Mouse (Mus musculus) limb, embryonic 15.5 days (tissue): Measurements from ENCODE around the gene Mgat4b. TPM values are rescaled to one million over a fixed set of nuclear protein-coding genes. Genes with fewer than 3 reads are reported as not detected.

Source experiments
- ATAC-seq: fragments of 200-750 bp; cut with Nextera tagmentation; 2 replicates; pipeline ENCODE4 v1.8.0; 2017; ENCODE audit warnings: low read depth, moderate TSS enrichment; ENCODE audit not compliant: insufficient number of reproducible peaks, low FRiP score, low TSS enrichment
- H3K27ac ChIP-seq: fragments of 300-500 bp; sonication (generic); 2 replicates; pipeline ENCODE4 v1.5.1; 2015; ENCODE audit warnings: moderate library complexity, mild to moderate bottlenecking, inconsistent platforms
- H3K27me3 ChIP-seq: fragments of 300-500 bp; sonication (generic); 2 replicates; pipeline ENCODE4 v1.6.1; 2015; ENCODE audit warnings: inconsistent platforms
- H3K36me3 ChIP-seq: fragments of 300-500 bp; sonication (generic); 2 replicates; pipeline ENCODE4 v1.6.1; 2015; ENCODE audit warnings: inconsistent platforms
- H3K4me1 ChIP-seq: fragments of 300-500 bp; sonication (generic); 2 replicates; pipeline ENCODE4 v1.6.1; 2015; ENCODE audit warnings: inconsistent platforms
- H3K4me2 ChIP-seq: fragments of 300-500 bp; sonication (generic); 2 replicates; pipeline ENCODE4 v1.6.1; 2015; ENCODE audit warnings: mild to moderate bottlenecking, inconsistent platforms
- H3K4me3 ChIP-seq: fragments of 300-500 bp; sonication (generic); 2 replicates; pipeline ENCODE4 v1.5.1; 2015; ENCODE audit warnings: mild to moderate bottlenecking, inconsistent platforms
- H3K9ac ChIP-seq: fragments of 300-500 bp; sonication (generic); 2 replicates; pipeline ENCODE4 v1.6.1; 2015; ENCODE audit warnings: inconsistent platforms
- H3K9me3 ChIP-seq: fragments of 300-500 bp; sonication (generic); 2 replicates; pipeline ENCODE4 v1.6.1; 2016; ENCODE audit warnings: inconsistent platforms
- WGBS: fragments of 180-500 bp; shearing (Covaris S2); methylation state at CpG from one replicate; pipeline ENCODE4 v1.1.7; 2015; 5-methylcytosine and 5-hydroxymethylcytosine counted together
- polyA plus RNA-seq: library from polyadenylated mRNA; unstranded; fragments of >200 nt; fragmentation: Nextera tagmentation; extraction: Ambion mirVana; gene quantifications from 2 replicates; pipeline ENCODE4 v1.2.1, GENCODE M21; 2015

The Mgat4b gene
- polyA plus RNA-seq, 1 experiment from 2014 or later, result 16.0 TPM

DNA sequence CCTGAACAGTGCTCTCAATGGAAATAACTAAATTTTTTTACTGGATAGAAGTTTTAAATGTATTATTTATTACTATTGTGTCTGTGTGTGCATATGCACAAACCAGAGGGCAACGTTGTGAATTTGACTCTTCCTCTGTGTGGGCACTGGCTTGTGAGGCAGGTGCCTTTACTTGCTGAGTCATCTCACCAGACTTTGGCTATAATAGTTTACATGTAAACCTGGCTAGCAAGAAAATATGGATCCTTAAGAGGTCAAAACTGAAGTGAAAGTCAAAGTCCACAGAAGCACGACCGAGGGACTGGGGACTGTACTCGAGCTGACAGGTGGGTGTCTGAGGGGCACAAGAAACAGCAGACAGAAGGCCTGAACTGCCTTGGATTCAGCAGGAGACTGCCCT is 28.0 kb upstream of the Mgat4b start:
- H3K9ac ChIP-seq, result no peak overlapping the region
- no peak overlapping the region for H3K4me2 ChIP-seq
- H3K4me3 ChIP-seq, result no peak overlapping the region
- no peaks in the 10 kb centered on the region for H3K4me1 ChIP-seq
- H3K27me3 ChIP-seq, result no peaks in the 10 kb centered on the region
- H3K36me3 ChIP-seq, result peaks cover 9% of the 10 kb centered on the region
- no peak for ATAC-seq
- no peaks in the 10 kb centered on the region for H3K9me3 ChIP-seq
- WGBS, result 87% methylated on average over 4 of the region's 4 CpGs
- H3K27ac ChIP-seq, result no peak overlapping the region

DNA sequence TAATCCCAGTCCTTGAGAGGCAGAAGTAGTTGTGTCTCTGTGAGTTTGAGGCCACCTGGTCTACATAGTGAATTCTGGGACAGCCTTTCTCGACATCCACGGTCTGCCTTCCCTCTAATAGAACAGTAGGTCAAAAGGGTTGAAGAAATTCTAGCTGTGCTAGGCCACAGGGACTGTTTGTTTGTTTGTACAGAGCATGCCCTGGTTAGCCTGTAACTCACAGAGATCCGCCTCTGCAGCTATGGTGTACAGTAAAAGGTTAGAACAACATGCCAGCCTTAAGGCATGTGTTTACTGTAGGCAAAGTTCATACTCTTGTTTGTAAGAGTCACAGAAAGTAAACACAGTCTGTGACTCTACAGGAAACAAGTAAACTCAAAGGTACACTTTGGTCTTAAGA is 25.9 kb upstream of the Mgat4b start:
- Histone ChIP-seq H3K4me1 (no peaks in the 10 kb centered on the region), H3K4me3 (no peak overlapping the region), H3K9ac (no peak overlapping the region), H3K9me3 (no peaks in the 10 kb centered on the region), H3K36me3 (no peaks in the 10 kb centered on the region), H3K27me3 (no peaks in the 10 kb centered on the region), H3K4me2 (no peak overlapping the region), H3K27ac (no peak overlapping the region)
- ATAC-seq, result no peak
- 84% methylated on average over 3 of the region's 3 CpGs for WGBS

DNA sequence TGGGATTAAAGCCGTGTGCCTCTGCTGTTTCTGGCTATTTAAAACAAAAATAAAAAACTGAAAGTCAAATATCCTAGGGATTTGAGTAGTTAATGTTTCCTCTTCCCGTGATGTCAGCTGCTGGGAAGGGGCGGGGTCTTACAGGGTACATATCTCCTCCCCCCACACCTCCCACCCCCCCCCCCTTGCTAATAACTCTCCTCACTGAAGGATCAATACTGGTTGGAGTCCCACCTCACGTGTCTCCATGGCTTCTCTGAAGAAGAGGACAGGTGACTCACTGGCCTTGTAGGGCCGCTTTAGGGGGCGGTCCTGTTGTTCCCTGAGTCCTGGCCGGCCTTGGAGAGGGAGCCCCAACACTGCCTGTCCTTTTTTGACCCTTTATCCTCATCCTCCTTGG is 22.0 kb upstream of the Mgat4b start:
- no peak overlapping the region for H3K9ac ChIP-seq
- H3K36me3 ChIP-seq, result no peaks in the 10 kb centered on the region
- no peaks in the 10 kb centered on the region for H3K9me3 ChIP-seq
- 76% methylated on average over 7 of the region's 7 CpGs for WGBS
- no peak overlapping the region for H3K27ac ChIP-seq
- H3K4me3 ChIP-seq, result no peak overlapping the region
- no peaks in the 10 kb centered on the region for H3K4me1 ChIP-seq
- H3K4me2 ChIP-seq, result no peak overlapping the region
- ATAC-seq, result no peak
- no peaks in the 10 kb centered on the region for H3K27me3 ChIP-seq

DNA sequence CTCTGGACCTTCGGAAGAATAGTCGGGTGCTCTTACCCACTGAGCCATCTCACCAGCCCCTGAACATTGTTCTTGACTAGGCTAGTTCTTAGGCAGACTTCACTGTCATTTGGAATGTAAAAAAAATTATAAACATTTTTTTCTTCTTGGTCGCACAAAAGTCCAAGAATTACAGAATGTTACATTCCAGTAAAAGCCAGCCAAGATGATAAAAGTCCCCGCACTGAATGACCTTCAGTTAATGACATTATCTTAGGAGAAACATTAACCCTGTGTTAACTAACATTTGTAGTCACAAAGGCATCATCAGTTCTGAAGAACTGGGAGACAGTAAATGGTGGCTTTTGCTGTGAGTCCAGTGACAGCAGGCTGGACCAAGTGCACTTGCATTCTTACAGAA is 20.3 kb upstream of the Mgat4b start:
- Histone ChIP-seq H3K27ac (no peak overlapping the region), H3K9ac (no peak overlapping the region), H3K4me2 (no peak overlapping the region), H3K27me3 (no peaks in the 10 kb centered on the region), H3K4me3 (no peak overlapping the region), H3K36me3 (no peaks in the 10 kb centered on the region), H3K4me1 (no peaks in the 10 kb centered on the region), H3K9me3 (no peaks in the 10 kb centered on the region)
- no peak for ATAC-seq
- 79% methylated on average over 4 of the region's 4 CpGs for WGBS

DNA sequence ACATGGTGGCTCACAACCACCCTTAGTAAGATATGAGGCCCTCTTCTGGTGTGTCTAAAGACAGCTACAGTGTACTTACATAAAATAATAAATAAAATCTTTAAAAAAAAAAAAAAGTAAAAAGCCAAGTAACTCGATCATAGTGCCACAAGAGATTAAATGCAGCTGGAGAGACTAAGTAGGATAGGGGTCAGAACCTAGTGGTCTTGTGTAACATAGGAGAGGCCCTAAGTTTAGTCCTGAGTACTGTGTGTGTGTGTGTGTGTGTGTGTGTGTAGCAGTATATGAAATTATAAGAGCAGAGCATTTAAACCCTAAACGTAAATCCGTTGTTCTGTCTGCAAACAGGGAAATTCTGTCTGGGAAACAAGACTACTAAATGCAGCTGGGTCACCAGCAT is 18.4 kb upstream of the Mgat4b start:
- 77% methylated on average over 3 of the region's 3 CpGs for WGBS
- peaks cover 6% of the 10 kb centered on the region; the same call in 1 of the 2 replicates for H3K36me3 ChIP-seq

DNA sequence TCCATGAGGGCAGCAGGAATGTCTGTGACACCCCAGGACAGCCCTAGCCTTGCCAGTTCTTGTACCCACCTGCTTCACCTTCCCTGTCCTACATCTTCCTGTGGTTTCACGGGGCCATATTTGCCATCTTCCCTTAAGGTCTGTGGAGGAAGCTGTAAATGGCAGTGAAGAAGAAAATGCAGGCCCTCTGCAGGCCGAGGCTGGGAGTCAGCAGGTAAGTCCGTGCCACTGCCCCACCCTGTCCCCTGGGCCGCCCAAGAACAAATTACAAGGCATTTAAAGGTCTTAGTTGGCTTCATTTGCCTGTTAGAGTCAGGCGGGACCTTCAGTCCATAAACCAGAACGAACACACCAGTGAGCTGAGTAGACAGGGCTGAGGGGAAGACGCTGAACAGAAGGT is 16.6 kb upstream of the Mgat4b start:
- H3K4me2 ChIP-seq, result no peak overlapping the region
- no peaks in the 10 kb centered on the region for H3K27me3 ChIP-seq
- H3K36me3 ChIP-seq, result peaks cover 21% of the 10 kb centered on the region
- no peak overlapping the region for H3K4me3 ChIP-seq
- no peak for ATAC-seq
- 62% methylated on average over 7 of the region's 7 CpGs for WGBS
- H3K9me3 ChIP-seq, result no peaks in the 10 kb centered on the region
- H3K9ac ChIP-seq, result no peak overlapping the region
- no peaks in the 10 kb centered on the region for H3K4me1 ChIP-seq
- no peak overlapping the region for H3K27ac ChIP-seq

More for the DNA sequence above, 18.4 kb upstream of the Mgat4b start:
- Histone ChIP-seq H3K27ac (no peak overlapping the region), H3K4me3 (no peak overlapping the region), H3K9ac (no peak overlapping the region), H3K27me3 (no peaks in the 10 kb centered on the region), H3K9me3 (no peaks in the 10 kb centered on the region), H3K4me2 (no peak overlapping the region), H3K4me1 (no peaks in the 10 kb centered on the region)
- no peak for ATAC-seq

DNA sequence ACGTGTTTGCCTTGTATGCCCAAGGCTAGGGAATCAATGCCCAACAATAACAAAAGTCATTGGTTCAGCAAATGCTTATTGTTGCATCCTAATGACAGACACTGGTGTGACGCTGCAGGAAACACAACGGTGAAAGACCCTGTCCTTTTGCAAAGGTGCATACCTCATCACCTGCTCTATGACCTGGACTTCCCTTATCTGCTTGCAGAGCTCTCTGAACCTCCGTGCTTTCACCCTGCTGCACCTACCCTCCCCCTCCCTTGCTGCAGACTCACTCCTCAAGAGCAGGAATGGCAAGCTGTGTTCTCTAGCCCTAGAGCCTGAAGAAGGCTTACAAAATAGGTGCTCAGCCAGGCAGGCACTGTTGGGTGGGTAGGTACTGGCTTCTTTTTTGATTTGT is 15.9 kb upstream of the Mgat4b start:
- H3K27me3 ChIP-seq, result no peaks in the 10 kb centered on the region
- H3K36me3 ChIP-seq, result peaks cover 28% of the 10 kb centered on the region
- H3K27ac ChIP-seq, result no peak overlapping the region
- WGBS, result 86% methylated on average over 4 of the region's 4 CpGs
- ATAC-seq, result no peak
- no peak overlapping the region for H3K4me3 ChIP-seq
- no peak overlapping the region for H3K4me2 ChIP-seq
- no peak overlapping the region for H3K9ac ChIP-seq
- no peaks in the 10 kb centered on the region for H3K4me1 ChIP-seq
- H3K9me3 ChIP-seq, result no peaks in the 10 kb centered on the region

DNA sequence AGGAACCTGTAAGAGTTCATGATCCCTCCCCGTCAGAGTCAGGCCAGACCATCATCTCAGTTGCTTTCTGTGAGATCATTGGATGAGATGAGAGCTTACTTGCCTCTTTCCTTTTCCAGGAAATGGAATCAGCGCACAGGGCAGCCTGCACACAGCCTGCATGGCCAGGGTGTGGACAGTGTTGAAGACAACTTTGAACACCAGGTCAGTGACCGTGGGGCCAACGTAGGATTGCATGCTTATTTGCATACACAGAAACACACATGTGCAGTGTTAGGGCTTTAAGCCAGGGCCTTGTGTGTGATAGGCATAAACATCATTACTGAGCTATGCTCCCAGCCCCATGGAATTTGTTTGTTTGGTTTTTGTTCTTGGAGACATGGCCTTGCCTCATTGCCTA is 13.2 kb upstream of the Mgat4b start:
- H3K27me3 ChIP-seq, result no peaks in the 10 kb centered on the region
- H3K9me3 ChIP-seq, result no peaks in the 10 kb centered on the region
- no peak overlapping the region for H3K4me2 ChIP-seq
- no peak overlapping the region for H3K27ac ChIP-seq
- 83% methylated on average over 4 of the region's 4 CpGs for WGBS
- no peak overlapping the region for H3K4me3 ChIP-seq
- H3K4me1 ChIP-seq, result no peaks in the 10 kb centered on the region
- peaks cover 55% of the 10 kb centered on the region for H3K36me3 ChIP-seq
- no peak overlapping the region for H3K9ac ChIP-seq
- ATAC-seq, result no peak

DNA sequence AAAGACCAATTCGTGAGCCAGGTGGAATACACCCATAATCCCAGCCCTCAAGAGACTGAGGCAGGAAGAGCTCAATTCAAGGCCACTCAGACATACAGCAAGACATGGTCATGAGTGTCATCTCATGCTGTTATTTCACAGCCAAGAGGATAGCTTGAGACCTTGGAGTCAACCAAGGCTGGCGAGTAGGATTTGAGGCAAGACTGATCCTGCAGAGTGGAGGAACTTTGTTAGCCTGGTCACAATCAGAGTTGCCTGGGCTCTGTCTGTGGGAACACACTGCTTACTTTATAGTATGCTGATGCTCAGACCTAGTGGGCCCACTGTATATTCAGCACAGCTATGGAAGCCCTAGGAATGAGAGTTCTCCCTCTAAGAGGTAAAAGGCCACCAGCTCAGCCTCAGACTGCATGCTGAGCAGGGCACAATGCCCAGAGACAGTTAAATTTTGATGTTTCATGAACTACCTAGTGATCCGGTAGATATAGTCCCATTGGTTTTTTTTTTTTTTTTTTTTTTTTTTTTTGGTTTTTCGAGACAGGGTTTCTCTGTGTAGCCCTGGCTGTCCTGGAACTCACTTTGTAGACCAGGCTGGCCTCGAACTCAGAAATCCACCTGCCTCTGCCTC is 12.4 kb upstream of the Mgat4b start:
- Histone ChIP-seq H3K9me3 (no peaks in the 10 kb centered on the region), H3K27me3 (no peaks in the 10 kb centered on the region), H3K4me1 (no peaks in the 10 kb centered on the region), H3K36me3 (peaks cover 63% of the 10 kb centered on the region), H3K27ac (no peak overlapping the region), H3K4me2 (no peak overlapping the region), H3K4me3 (no peak overlapping the region), H3K9ac (no peak overlapping the region)
- WGBS, result 85% methylated on average over 4 of the region's 5 CpGs
- no peak for ATAC-seq

DNA sequence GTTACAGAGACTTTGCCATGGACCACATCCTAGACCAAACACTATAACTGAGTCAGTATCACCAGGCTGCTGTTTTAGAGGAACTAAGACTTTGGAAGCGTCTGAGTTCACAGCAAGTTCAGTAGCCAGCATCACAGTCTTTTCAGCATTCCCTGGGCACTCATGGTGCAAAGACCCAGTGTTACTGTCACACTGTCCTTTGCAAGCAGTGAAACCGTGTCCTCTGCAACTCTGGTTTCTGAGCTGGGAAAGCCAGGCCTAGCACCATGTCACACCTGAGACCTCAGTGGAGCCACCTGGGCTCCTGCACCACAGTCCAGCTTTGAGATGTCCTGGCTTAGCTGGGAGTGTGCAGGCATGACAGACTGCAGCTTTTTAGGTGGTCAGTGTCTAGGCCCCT is 11.8 kb upstream of the Mgat4b start:
- Histone ChIP-seq H3K36me3 (peaks cover 67% of the 10 kb centered on the region), H3K4me2 (no peak overlapping the region), H3K4me3 (no peak overlapping the region), H3K9ac (no peak overlapping the region), H3K27me3 (no peaks in the 10 kb centered on the region), H3K9me3 (no peaks in the 10 kb centered on the region), H3K27ac (no peak overlapping the region), H3K4me1 (no peaks in the 10 kb centered on the region)
- ATAC-seq, result no peak
- WGBS, result 91% methylated on average over 2 of the region's 2 CpGs

DNA sequence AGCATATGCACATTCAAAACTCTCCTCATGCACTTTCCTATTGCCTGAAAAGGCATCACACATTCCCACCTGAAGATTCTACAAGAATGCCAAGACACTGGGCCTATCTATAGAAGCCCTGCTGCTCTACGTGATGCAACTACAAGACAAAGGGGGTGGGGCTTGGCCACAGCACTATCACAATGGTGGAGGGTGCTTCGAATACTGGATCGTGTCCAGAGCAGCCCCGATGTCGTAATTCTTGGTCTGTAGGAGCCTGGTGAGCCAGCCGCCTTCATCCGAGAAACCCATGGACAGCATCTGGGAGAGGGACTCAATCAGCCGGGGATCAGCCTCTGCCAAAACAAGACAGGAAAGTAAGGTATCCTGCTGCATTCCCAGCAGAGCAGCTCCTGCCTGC is 10.1 kb upstream of the Mgat4b start:
- 73% methylated on average over 8 of the region's 8 CpGs for WGBS
- H3K27ac ChIP-seq, result no peak overlapping the region

DNA sequence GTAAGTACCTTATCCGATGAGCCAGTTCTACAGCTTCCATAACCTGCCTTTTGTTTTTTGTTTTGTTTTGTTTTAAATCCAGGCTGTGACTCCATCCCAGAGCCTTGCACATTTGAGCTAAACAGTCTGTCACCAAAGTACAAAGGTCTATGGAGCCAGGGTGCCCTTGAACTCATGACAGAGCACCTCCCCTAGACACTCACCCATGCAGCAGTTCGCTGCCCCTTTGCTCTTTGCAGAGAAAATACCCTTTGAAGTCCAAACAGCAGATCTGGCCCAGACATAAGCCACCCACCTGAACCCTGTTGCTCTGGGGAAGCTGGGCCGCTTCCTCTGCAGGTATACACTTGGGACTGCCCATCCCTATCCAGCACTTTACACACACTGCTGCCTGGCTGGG is 9.1 kb upstream of the Mgat4b start:
- Histone ChIP-seq H3K4me1 (no peaks in the 10 kb centered on the region), H3K27ac (no peak overlapping the region), H3K27me3 (no peaks in the 10 kb centered on the region), H3K36me3 (peaks cover 94% of the 10 kb centered on the region), H3K4me3 (no peak overlapping the region), H3K9ac (no peak overlapping the region), H3K4me2 (no peak overlapping the region), H3K9me3 (no peaks in the 10 kb centered on the region)
- ATAC-seq, result no peak
- 87% methylated on average over 3 of the region's 3 CpGs for WGBS

More for the DNA sequence above, 10.1 kb upstream of the Mgat4b start:
- Histone ChIP-seq H3K4me3 (no peak overlapping the region), H3K4me2 (no peak overlapping the region), H3K27me3 (no peaks in the 10 kb centered on the region), H3K4me1 (no peaks in the 10 kb centered on the region), H3K9me3 (no peaks in the 10 kb centered on the region), H3K9ac (no peak overlapping the region), H3K36me3 (peaks cover 84% of the 10 kb centered on the region)
- ATAC-seq, result no peak

DNA sequence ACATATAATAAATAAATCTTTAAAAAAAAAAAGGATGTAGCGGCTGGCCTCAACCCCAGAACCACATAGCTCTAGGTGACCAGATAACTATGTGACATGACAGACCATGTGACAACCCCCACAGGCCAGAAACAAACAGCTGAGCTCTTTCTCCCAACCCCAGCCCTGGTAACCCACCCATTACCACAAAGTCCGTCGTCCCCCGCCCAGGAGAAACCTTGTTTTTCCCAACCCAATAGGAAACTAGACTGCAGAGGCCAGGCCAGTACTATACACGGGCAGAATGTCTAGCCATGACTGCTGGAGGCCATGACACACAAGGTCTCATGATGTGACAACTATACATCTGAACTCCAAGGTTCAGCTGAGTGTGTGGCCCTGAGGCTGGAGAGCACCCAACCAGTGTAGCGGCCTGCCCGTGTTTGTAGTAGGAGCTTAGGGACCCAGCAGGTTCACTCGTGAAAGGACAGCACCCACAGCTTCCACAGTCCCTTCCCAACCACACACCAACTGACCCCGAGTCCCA is 7.3 kb upstream of the Mgat4b start:
- H3K36me3 ChIP-seq, result peaks cover 93% of the 10 kb centered on the region
- no peak overlapping the region for H3K27ac ChIP-seq
- no peak overlapping the region for H3K4me2 ChIP-seq
- no peaks in the 10 kb centered on the region for H3K27me3 ChIP-seq
- H3K9ac ChIP-seq, result no peak overlapping the region
- no peak overlapping the region for H3K4me3 ChIP-seq
- 91% methylated on average over 9 of the region's 9 CpGs for WGBS
- H3K4me1 ChIP-seq, result no peaks in the 10 kb centered on the region; the same call in 1 of the 2 replicates
- ATAC-seq, result no peak
- no peaks in the 10 kb centered on the region for H3K9me3 ChIP-seq
